Mouse (Mus musculus) embryo, embryonic 11 days (tissue): Measurements from ENCODE around the gene Spcs3.
"Not testable (repeated sequence)": the region's sequence is repeated elsewhere in the genome, so short reads cannot be mapped to it uniquely, and the experiment has no call there.

Experiments used
- DNase-seq: peaks from one replicate; pipeline ENCODE4 v3.0.0-alpha.2; 2015

The Spcs3 gene

DNA sequence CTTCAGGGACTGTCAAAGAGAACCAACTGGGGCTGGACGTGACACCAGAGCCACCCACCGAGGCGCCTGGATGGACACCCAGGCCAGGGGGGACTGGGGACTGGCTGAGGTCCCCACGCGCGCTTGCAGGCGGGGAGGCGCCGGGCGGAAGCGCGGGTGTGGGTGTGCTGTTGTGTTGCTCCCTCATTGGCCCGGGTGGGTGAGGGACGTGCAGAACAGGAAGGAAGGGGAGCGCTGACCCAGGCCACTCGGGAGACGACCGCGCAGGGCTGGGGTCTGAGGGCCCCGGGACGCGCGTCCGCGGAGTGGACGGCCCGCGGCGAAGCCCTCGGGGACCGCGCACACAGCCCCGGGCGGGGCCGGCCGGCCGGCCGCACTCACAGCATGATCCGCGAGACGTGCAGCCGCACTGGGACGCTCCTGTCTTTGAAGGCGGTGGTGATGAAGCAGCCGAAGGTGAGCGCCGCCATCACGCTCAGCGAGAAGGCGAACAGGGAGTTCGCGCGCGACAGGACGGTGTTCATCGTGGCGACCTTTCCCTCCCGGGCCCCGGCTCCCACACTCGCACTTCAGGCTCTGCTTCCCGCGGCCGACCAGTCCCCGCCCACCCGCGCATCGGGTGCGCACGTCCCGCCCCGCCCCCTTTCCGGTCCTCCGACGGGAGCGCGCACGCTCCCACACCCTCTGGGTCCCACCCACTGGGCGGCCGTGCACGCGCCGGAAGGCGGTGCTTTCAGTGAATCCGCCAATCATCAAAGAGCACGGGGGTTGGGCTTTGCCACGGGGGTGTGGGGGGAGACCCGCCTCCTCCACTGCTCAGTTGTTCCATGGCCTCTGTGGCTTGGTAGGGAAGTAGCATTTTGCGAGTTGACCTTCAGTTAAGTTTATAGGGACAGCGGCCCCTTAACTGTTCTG lies at the start of gene Spcs3, which contains the start of gene Asb5:
Gene Spcs3, minus strand, starts transcription at position 617 of the 915 bp plus-strand sequence.
Gene Asb5, plus strand, starts transcription at position 199 of the 915 bp plus-strand sequence.
- DNase-seq, result peak; percentile 99

DNA sequence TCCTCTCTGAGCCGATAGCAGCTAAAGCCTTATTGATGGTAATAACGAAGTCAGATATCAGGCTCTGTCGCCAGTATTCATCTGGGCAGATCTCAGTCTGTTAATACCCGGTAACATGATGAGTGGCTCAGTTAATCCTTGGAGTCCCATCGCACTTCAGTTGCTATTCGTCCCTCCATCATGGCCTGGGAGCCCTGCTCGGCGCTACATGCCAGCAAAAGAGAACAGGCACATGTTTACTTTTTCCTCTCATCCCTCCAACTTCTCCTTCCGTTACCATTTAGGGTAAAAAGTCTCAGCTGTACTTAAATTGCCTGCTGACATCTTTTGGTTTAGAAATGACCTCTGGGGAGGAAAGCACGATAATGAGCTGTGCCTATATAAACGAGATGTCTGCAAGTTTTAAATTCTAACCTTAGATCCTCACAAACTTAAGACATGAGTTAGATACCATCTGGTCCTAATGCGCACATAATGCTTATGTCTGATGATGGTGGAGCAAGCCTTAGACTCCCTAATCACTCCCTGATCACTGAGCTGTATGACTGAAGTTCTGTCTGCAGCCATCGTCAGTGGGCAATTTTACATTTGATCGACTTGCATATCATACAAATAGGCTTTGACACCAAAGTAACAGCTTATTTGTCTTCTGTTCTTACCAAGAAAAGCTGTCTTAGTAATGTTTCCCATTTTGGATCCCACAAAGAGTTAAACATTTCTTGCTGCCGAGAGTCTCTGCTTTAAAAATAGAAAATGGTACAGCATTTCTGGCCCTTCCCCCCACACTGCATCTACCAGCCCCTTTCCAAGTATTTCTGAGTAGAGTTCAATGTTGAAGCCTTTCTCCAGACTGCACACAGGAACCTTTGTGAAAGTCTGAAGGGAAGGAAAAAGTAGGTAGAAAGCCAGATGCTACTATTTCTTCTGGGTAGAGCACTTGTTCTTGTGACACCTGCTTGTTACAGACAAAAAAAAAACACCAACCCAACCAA lies 41.1 kb upstream of the Spcs3 start:
- peak; percentile 6 for DNase-seq

DNA sequence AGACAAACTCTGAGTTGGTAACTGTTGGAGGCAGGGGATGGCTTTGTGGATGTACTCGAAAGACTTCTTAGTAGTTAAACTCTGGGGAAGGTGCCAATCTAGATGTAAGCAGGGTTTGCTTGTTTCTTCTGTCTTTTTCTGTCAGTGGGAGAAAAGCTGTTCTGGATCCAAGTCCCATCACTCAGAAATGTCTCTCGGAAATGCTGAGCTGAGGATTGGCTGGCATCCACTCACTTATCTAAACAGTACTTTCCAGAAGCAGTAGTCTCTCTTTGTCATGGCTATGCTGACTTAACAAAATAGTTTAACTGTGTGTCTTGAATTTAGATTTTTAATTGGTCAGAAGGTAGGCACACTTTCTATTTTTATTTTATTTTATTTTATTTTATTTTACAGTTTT lies 37.4 kb upstream of the Spcs3 start:
- DNase-seq, result no peak

DNA sequence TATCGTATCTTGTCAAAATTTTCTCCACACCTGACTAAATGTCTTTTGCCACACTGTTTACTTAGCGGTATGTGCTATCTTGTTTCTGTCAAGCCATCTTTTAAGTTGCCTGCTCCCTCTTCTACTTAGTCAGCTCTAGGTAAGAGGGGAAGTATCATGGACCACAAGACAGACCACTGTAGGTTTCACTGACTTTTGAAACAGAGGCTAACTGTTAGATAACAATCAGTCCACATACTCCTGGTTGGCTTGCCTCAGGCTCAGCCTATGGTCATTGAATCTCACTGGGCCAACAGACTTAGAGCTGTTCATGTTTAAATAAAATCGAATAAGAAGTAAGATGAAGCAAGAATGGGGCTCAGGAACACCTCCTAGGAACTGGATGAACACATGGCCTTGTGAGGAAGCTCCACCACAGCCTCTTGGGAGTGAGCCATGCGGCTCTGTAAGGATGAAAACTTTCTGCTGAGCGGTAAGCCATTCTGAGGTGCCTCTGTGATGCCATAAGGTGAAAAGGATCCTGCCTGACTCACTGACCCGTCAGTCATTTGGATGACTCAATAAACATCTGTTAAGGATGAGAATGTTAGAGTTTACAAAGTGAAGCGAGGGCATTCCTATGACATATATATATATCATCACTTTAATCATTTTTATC lies 35.9 kb upstream of the Spcs3 start:
- no peak for DNase-seq

DNA sequence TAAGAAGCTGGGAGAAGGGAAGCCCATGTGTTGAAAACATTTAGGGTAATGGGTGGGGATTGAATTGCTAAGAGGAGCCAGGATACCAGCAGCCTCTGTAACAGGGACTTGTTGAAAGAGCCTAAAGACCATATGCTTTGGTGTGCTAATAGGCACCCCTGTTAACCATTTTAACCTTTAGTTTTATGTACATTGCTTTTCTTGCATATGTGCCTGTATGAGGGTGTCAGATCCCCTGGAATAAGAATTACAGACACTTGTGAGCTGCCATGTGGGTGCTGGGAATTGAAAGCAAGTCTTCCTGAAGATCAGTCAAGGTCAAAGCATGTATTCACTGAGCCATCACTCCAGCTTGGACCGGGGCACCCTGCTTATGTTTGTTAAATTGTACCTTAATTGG lies 35.4 kb upstream of the Spcs3 start:
- DNase-seq, result no peak

DNA sequence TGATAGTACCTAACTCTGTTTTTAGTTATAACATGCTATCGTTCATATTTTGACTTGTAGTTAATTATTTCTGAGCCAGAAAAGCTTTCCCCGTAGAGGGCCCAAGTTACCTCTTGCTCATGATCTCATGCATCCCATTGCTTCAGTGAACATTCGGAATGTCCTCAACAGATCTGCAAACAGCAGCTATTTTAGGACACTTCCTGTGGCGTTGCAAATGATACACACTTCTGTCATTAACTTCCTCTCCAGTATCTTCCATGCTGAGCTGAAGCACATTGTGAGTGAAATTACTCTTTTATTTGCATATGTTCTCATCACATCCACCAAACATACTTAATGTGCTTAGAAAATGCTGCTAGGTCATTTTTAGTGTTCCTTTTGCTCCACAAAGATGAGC lies 32.3 kb upstream of the Spcs3 start:
- no peak for DNase-seq

DNA sequence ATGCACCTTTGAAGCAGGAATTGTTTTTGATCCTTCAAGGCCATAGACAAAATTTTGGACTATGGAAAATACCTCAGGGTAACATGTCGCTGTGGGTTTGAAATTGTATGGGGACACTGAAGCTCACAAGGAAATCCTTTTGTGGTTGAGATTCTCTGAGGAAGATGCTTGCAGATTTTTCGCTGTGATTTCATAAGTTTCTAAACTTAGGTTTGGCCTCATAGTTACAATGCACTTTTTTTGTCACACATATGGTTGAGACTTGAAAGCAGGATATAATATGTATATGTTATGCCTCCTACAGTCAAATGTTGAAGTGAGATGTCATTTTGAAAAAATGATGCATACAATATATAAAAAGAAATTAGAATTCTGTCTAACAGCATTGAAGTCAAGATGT lies 25.1 kb upstream of the Spcs3 start:
- no peak for DNase-seq

DNA sequence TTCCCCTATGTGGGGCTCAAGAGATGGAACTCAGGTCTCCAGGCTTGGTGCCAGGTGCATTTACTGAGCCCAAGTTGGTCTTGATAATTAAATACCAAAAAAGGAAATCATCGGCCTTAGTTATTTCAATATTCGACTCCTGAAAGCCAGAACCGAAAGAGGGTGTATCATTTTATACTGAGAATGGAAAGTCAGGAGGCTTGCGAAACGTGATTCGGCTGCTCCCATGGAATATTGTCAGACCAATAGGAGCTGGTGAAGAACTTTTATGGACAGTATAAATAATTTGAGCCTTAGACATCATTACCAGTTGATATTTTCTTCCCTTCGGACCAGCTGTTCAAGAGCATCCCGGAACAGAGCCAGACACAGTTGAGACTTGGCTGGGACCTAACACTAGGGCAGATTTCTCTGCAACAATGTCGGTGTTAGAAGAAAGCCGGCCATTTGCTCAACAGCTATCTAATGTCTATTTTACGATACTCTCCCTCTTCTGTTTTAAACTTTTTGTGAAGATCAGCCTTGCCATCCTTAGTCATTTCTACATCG lies 20.3 kb upstream of the Spcs3 start:
- no peak for DNase-seq

DNA sequence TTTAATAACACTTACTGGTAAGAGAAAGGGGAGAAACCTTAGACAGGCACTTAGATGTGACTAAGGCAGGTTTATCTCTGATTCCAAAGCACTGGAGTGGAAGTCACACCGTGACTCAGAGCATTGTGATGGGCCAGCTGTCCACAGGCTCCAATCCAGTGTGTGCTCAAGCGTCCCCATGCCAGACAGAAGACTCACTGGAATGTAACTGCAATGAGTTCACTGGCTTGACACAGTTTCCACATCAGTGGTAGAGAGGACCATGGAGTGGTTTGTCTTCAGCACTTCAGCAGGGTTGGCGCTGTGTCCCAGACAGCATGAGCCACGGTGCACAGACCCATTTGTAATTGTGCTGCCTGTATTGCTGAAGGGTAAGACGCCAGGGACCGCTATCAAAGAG lies 18.6 kb upstream of the Spcs3 start:
- DNase-seq, result no peak

DNA sequence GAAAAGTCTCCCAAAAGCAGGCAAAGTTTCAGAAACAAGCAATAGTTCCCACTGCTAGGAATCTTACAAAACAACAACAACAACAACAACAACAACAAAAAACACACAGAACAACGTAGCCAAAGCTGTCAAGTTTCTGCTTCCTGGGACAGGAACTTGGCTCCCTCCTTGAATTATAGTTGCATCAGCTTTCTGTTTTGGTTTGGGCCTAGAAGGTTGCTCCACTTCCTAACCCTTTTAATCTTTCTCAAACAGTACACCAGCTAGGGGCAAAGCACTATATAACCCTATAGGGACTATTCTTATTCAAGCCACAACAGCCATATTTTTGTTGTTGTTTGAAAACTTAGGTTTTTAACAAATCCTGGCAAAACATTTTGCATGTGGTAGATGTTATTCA lies 11.5 kb upstream of the Spcs3 start:
- no peak for DNase-seq

DNA sequence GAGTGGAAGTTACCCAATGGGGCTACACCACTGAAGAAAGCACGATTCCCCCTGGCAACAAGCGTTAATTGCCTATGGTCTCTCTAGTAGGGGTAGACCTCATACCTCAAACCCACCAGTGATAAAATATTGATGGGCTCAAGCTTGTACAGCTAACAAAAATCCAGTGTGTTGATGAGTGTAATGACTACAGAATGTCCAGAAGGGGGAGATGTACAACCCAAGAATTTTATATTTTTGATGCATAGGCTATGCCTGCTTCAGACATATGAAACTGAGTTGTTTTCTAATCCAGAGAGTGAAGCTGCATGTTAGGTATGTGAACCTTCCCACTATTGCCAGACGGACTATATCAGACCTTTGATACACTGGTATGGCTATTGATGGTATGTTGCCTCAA lies 7.5 kb upstream of the Spcs3 start:
- DNase-seq, result peak; percentile 8

DNA sequence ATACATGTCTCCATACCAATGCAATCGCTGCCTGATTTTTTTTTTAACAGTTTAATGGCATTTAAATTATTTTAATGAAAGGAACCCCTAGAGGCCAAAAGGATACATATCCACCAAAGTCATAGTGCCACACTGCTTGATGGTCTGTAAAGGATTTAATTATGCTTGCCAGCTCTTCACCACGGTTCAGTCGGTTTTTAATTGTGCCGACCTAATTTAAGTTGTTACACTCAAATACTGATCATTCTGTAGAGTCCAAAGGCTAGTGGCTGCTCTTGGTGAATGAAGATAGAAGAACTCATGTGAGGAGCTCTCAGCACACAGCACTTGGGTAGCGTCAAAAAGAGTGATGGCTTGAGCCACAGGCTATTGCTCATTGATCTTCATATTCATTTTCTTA lies 5.4 kb upstream of the Spcs3 start:
- no peak for DNase-seq

DNA sequence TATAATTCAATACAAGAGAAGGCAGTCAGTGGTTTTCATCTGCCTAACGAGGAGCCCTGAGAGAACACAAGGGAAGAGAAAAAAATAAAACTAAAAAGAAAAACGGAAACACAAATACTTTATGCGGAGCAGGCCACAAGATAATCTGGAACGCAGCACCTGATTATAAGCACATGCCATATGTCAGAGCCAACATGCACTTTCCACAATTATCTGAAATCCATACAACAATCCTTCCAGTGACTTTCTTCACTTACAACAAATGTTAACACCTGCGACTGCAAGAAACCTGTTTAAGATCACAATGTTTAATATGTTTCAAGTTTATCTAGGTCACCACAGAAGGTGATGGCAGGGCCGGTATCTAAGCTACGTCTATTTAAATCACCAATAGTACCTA lies 1.2 kb downstream of the Spcs3 start:
- no peak for DNase-seq

DNA sequence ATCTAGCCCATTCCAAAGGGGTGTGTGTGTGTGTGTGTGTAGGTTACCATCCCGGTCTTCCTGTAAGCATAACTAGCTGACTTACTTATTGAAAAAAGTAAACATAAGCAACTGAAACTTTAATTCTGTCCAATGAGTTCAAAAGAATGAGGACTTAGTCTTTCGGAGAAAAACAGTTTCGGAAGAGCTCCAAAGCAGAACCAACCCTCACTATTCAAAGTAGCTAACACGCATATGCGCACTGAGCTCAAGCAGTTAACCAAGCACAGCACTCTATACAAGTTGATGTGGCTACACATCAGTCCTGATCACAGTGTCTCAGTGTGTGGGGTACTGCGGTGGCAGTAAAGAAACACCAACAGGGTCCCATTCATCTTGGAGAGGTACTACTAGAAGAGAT lies 3.1 kb downstream of the Spcs3 start:
- DNase-seq, result no peak

DNA sequence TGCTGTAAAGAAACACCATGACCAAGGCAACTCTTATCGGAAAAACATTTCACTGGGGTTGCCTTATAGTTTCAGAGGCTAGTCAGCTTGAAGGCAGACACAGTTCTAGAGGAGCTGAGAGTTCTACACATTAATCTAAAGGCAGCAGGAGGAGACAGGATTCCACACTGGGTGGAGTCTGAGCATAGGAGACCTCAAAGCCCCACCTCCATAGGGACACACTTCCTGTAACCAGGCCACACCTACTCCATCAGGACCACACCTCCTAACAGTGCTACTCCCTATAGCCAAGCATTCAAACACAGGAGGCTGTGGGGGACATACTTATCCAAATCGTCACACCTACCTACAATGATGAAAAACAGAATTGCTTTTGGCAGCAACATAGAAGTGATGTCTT lies 4.2 kb downstream of the Spcs3 start:
- DNase-seq, result no peak

DNA sequence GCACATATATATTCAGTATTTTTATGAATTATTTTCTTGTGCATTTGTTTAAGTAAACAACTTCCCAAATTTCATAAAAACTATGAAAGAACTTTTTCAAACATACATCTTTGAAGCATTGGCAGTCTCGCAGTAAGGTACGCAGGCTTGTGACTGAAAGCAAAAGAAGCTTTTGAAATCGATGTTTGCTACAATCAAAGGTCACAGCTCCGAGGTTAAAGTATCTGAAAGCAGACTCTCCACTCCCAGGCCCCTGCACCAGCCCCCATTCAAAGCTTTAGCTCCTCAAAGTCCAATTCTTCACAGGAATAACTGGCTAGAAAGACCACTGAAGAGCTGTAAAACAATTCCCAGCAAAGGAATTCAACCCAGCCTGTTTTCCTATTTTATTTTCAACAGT lies 9.3 kb downstream of the Spcs3 start:
- DNase-seq, result no peak

DNA sequence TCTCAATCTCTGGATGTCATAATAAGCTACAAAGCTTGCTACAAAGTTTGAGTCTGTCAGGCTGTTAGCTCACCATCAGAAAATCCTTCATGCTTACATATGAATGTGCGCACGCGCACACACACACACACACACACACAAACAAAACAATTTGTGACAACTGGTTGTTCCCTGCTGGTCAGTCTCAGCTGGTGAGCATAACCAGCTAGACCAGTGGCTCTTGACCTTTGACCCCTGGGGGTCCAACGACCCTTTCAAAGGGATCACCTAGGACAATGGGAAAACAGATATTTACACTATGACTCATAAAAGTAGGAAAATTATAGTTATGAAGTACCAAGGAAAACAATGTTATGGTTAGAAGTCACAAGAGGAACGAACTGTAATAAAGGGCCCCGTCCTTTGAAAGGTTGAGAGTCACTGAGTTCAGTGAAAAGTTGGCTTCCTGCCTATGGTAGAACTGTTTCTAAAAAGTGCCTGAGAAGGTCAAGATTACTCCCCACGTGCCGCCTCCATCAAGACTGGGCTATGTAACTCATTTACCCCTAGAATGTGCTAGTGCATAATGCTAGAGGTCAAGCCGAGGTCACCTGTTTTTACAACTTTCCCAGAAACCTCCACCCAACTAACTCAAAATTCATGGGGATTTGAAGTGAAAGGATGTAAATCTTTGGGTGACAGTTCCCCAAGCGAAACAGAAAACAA lies 10.9 kb downstream of the Spcs3 start:
- no peak for DNase-seq

DNA sequence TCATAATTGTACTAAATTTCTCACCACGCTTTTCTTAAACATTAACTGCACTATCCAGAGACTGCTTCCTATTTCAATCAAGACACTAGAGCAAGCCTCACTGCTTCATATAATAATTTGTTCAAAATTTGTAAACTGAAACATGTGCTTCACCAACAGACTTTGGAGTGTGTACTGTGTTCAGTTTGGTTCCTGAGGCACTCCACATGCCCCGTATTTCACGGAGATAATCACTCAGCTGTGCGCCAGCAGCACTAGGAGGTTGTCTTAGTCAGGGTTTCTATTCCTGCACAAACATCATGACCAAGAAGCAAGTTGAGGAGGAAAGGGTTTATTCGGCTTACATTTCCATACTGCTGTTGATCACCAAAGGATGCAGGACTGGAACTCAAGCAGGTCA lies 17.6 kb downstream of the Spcs3 start:
- DNase-seq, result not testable (repeated sequence)

DNA sequence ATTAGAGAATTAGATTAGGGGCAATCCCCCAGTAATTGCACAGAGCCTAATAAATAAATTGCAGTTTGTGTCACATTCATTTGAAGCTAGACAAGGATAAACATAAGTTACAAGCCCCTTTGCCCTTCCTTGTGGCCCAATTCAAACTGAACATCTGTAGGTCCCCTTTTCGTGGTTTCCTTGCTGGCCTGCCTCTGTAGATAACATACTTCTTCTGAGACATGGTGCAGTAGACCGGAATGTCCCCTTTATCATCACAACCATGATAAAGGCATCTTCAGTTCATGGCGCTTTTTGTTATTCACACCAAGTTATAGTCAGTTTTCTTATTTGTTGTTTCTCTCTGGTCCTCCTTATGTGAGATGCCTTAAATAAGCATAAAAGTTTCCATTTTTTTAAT lies 18.0 kb downstream of the Spcs3 start:
- no peak for DNase-seq

DNA sequence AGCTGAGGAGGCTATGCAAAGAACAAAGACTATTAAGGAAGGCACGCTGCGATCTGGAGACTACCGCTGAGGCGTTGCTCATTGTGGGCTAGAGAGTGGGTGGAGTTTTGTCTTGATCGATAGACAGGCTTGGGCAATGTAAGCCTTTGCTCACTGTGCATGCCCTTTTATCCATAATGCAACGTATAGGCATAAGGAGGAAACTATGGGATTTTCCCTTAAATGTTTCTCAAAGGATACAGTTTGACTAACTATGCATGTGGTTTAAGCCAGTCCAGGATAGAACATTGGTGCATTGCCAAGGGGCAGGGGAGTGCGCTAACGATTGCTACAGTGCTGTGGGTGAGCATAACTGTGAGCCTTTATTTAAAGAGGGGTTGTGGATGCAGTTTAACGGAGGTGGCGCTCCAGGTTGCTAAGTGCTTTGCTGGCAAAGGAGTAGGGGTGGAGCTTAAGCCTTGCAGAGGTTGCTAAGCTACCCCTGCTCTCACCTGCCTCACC lies 20.5 kb downstream of the Spcs3 start:
- peak; percentile 61 for DNase-seq

DNA sequence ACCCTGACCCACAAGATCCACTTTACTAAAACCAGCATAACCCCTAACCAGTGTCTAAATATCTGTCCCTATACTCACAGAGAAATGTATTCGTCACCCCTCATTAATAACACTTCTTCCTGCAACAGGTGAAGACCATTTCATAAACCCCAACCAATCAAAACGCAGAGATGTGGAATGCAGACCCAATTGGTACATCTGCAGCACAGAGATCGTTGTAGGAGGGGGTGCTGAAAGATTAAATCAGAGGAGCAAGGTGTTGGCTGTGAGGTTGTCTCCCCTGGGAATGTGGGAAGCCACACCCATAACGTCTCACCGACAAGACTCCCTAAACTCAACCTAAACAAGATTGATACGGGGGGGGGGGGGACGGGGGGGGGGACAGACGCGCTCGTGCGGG lies 21.0 kb downstream of the Spcs3 start:
- DNase-seq, result no peak

DNA sequence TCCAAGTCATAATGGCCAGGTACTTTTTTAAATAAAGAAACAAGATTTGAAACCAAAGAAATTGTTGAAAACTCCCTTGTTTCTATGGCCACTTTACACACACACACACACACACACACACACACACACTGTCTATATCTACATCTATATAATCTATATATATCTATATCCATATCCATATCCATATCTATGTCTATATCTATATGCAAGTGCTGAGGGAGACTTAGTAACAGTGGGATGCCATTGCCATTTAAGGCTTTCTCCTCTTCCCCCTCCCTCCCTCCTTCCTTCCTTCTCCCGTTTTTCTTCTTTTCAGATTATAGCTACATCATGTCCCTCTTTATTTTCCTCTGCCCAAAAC lies 21.7 kb downstream of the Spcs3 start:
- DNase-seq, result no peak
